Mouse (Mus musculus): ENCODE measurements around the gene Spats2l.

DNA sequence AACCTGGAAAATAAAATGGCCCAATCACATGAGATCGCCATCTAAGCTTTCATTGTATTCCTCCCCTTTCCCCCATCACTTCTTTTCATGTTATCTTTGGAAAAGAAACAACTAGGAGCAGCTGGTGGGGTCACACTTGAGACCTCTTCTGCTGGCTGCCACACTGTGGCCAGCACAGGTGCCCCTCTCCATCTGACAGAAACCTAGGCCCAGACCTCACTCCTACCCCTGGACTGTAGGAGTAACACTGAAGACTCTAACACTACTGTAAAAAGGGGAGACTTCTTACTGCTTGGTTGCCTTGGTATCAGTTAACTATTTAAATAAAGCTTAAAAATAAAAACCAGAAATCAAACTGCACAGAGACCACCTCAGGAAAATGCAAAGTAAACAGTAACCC lies 181.8 kb downstream of the Spats2l start:
- TF ChIP-seq CTCF (IDR thresholded peaks at IDR 0.05; ENCODE audit: low read depth, low read length) (no peak), POLR2A (IDR thresholded peaks at IDR 0.05; ENCODE audit: borderline replicate concordance, low read depth, low read length) (no peak)
